Mouse (Mus musculus): ENCODE data around the gene Hdlbp. TPM values are rescaled to one million over a fixed set of nuclear protein-coding genes. Genes with fewer than 3 reads are reported as not detected.
A peak's percentile ranks its signal among the peaks of the same experiment; 100 is the strongest.
"Not testable (repeated sequence)": the region's sequence is repeated elsewhere in the genome, so short reads cannot be mapped to it uniquely, and the experiment has no call there.

The Hdlbp gene
- polyA plus RNA-seq, 1 experiment: 154 TPM

GRCm38 (mm10) chr1:93511585-93512350 lies 33.2 kb upstream of the Hdlbp start, which contains the start of gene Farp2:
TSS of gene Farp2 (plus strand) at chr1:93512079.
- peak within 1 kb of the TSS; percentile 42 for H3ac ChIP-seq (ENCODE audit: control insufficient read depth, insufficient read length)
- peak within 1 kb of the TSS; percentile 97 for H3K4me2 ChIP-seq (ENCODE audit: low read depth)
- TF ChIP-seq TCF12 (IDR thresholded peaks at IDR 0.05; ENCODE audit: insufficient read depth, poor library complexity, severe bottlenecking): no peak
- peak; percentile 89 for TF ChIP-seq POLR2A (IDR thresholded peaks at IDR 0.05; ENCODE audit: insufficient read length, low read depth)
- TF ChIP-seq E2F4 (IDR thresholded peaks at IDR 0.05; ENCODE audit: insufficient read depth): no peak
- TF ChIP-seq USF1 (IDR thresholded peaks at IDR 0.05; ENCODE audit: low read depth): peak; percentile 47
- peak; percentile 23 for TF ChIP-seq SRF (IDR thresholded peaks at IDR 0.05; ENCODE audit: control insufficient read depth, insufficient read length, low read depth)
- no peak for TF ChIP-seq TCF3 (IDR thresholded peaks at IDR 0.05; ENCODE audit: insufficient read length, low read depth)
- no peak for TF ChIP-seq CEBPB (IDR thresholded peaks at IDR 0.05; ENCODE audit: insufficient read depth, poor library complexity, severe bottlenecking)
- TF ChIP-seq POLR2AphosphoS2 (IDR thresholded peaks at IDR 0.05; ENCODE audit: insufficient read length, low read depth): peak; percentile 89
- TF ChIP-seq MYOD1 (IDR thresholded peaks at IDR 0.05; ENCODE audit: control insufficient read depth in 1 of 3, insufficient read length in 2 of 3, low read depth in 2 of 3): peak in 1 of 3 experiments; percentile 44
- H3K79me2 ChIP-seq (ENCODE audit: control insufficient read depth, insufficient read depth): no peaks in the 10 kb centered on the region
- peaks cover 24% of the 10 kb centered on the region for H3K36me3 ChIP-seq (ENCODE audit: control insufficient read depth, insufficient read depth)
- H3K27me3 ChIP-seq (ENCODE audit: control insufficient read depth, insufficient read depth, insufficient read length): no peaks in the 10 kb centered on the region
- peak within 1 kb of the TSS; percentile 45 for H3K4me3 ChIP-seq

GRCm38 (mm10) chr1:93508576-93508975 lies 30.0 kb upstream of the Hdlbp start:
- H3K36me3 ChIP-seq (ENCODE audit: control insufficient read depth, insufficient read depth): peaks cover 43% of the 10 kb centered on the region
- H3K79me2 ChIP-seq (ENCODE audit: control insufficient read depth, insufficient read depth); H3K4me3 ChIP-seq; H3K4me2 ChIP-seq (ENCODE audit: low read depth); H3ac ChIP-seq (ENCODE audit: control insufficient read depth, insufficient read length); H3K27me3 ChIP-seq (ENCODE audit: control insufficient read depth, insufficient read depth, insufficient read length): not testable (repeated sequence)

- TF ChIP-seq SRF (IDR thresholded peaks at IDR 0.05; ENCODE audit: control insufficient read depth, insufficient read length, low read depth): no peak
- no peak for TF ChIP-seq MAX (IDR thresholded peaks at IDR 0.05; ENCODE audit: low read depth)
- Histone ChIP-seq H3K36me3 (ENCODE audit: control insufficient read depth, insufficient read depth) (peaks cover 54% of the 10 kb centered on the region), H3K79me2 (ENCODE audit: control insufficient read depth, insufficient read depth) (no peaks in the 10 kb centered on the region), H3ac (ENCODE audit: control insufficient read depth, insufficient read length) (no peak overlapping the region), H3K4me2 (ENCODE audit: low read depth) (no peak overlapping the region), H3K4me3 (no peak overlapping the region), H3K27me3 (ENCODE audit: control insufficient read depth, insufficient read depth, insufficient read length) (no peaks in the 10 kb centered on the region)
Observed at GRCm38 (mm10) chr1:93506944-93507676, 28.5 kb upstream of the Hdlbp start.

GRCm38 (mm10) chr1:93495312-93495711 lies 16.7 kb upstream of the Hdlbp start:
- H3K79me2 ChIP-seq (ENCODE audit: control insufficient read depth, insufficient read depth): peaks cover 32% of the 10 kb centered on the region
- no peak overlapping the region for H3K4me3 ChIP-seq
- TF ChIP-seq TCF12 (IDR thresholded peaks at IDR 0.05; ENCODE audit: insufficient read depth, poor library complexity, severe bottlenecking) (no peak), POLR2A (IDR thresholded peaks at IDR 0.05; ENCODE audit: insufficient read length, low read depth) (no peak), MYOD1 (IDR thresholded peaks at IDR 0.05; ENCODE audit: control insufficient read depth in 1 of 3, insufficient read length in 2 of 3, low read depth in 2 of 3) (no peak), E2F4 (IDR thresholded peaks at IDR 0.05; ENCODE audit: insufficient read depth) (no peak), CEBPB (IDR thresholded peaks at IDR 0.05; ENCODE audit: insufficient read depth, poor library complexity, severe bottlenecking) (no peak), REST (IDR thresholded peaks at IDR 0.05; ENCODE audit: insufficient read depth, insufficient read length) (no peak), MAX (IDR thresholded peaks at IDR 0.05; ENCODE audit: low read depth) (no peak), MYOG (IDR thresholded peaks at IDR 0.05; ENCODE audit: control insufficient read depth in 1 of 3, insufficient read depth in 1 of 3, insufficient read length in 2 of 3, low read depth in 2 of 3) (no peak)
- H3K4me2 ChIP-seq (ENCODE audit: low read depth): no peak overlapping the region
- H3K36me3 ChIP-seq (ENCODE audit: control insufficient read depth, insufficient read depth): peaks cover 64% of the 10 kb centered on the region
- H3K27me3 ChIP-seq (ENCODE audit: control insufficient read depth, insufficient read depth, insufficient read length): no peaks in the 10 kb centered on the region
- no peak overlapping the region for H3ac ChIP-seq (ENCODE audit: control insufficient read depth, insufficient read length)

GRCm38 (mm10) chr1:93486302-93486701 lies 7.7 kb upstream of the Hdlbp start:
- H3K36me3 ChIP-seq (ENCODE audit: control insufficient read depth, insufficient read depth): peaks cover 11% of the 10 kb centered on the region
- not testable (repeated sequence) for H3ac ChIP-seq (ENCODE audit: control insufficient read depth, insufficient read length); H3K27me3 ChIP-seq (ENCODE audit: control insufficient read depth, insufficient read depth, insufficient read length); H3K4me3 ChIP-seq; H3K4me2 ChIP-seq (ENCODE audit: low read depth)
- H3K79me2 ChIP-seq (ENCODE audit: control insufficient read depth, insufficient read depth): peaks cover 100% of the 10 kb centered on the region
